Mouse (Mus musculus) forebrain, embryonic 10.5 days (tissue): ENCODE results near the gene Fbxo36. TPM values are rescaled to one million over a fixed set of nuclear protein-coding genes. Genes with fewer than 3 reads are reported as not detected.

Experiments used
- DNase-seq: peaks from one replicate; pipeline ENCODE4 v3.0.0-alpha.2; 2017; ENCODE audit warnings: low spot score; ENCODE audit errors: extremely low spot score
- H3K27ac ChIP-seq: fragments of 300-500 bp; sonication (generic); 2 replicates; pipeline ENCODE4 v1.5.1; 2016; ENCODE audit warnings: mild to moderate bottlenecking
- H3K27me3 ChIP-seq: fragments of 300-500 bp; sonication (generic); 2 replicates; pipeline ENCODE4 v1.6.1; 2016; ENCODE audit warnings: mild to moderate bottlenecking; ENCODE audit not compliant: poor library complexity, severe bottlenecking
- H3K36me3 ChIP-seq: fragments of 300-500 bp; sonication (generic); replicated peaks from 2 replicates; pipeline ENCODE4 v1.6.1; 2016; ENCODE audit warnings: mild to moderate bottlenecking, moderate library complexity
- H3K4me1 ChIP-seq: fragments of 300-500 bp; sonication (generic); 2 replicates; pipeline ENCODE4 v1.6.1; 2016
- H3K4me3 ChIP-seq: fragments of 300-500 bp; sonication (generic); 2 replicates; pipeline ENCODE4 v1.5.1; 2016; ENCODE audit warnings: mild to moderate bottlenecking, moderate library complexity
- H3K9me3 ChIP-seq: fragments of 300-500 bp; sonication (generic); 2 replicates; pipeline ENCODE4 v1.6.1; 2016; ENCODE audit warnings: mild to moderate bottlenecking, moderate library complexity
- WGBS: fragments of 180-500 bp; shearing (Covaris S2); methylation state at CpG from one replicate; pipeline ENCODE4 v1.1.7; 2016; 5-methylcytosine and 5-hydroxymethylcytosine counted together
- polyA plus RNA-seq: library from polyadenylated mRNA; unstranded; fragments of >200 nt; fragmentation: Nextera tagmentation; extraction: Ambion mirVana; gene quantifications from 2 replicates; pipeline ENCODE4 v1.2.1, GENCODE M21; 2016

The Fbxo36 gene
- polyA plus RNA-seq, 1 experiment from 2014 or later: 10.2 TPM

GRCm38 (mm10) chr1:84864645-84865044 is 25.0 kb downstream of the Fbxo36 start:
- Histone ChIP-seq H3K4me3 (no peak overlapping the region), H3K9me3 (no peaks in the 10 kb centered on the region), H3K27me3 (no peaks in the 10 kb centered on the region), H3K36me3 (no peaks in the 10 kb centered on the region), H3K27ac (no peak overlapping the region), H3K4me1 (peaks cover 5% of the 10 kb centered on the region)
- WGBS: 73% methylated on average over 2 of the region's 2 CpGs
- no peak for DNase-seq

GRCm38 (mm10) chr1:84866231-84866630 is 26.6 kb downstream of the Fbxo36 start:
- no peak for DNase-seq
- WGBS: 94% methylated on average over 6 of the region's 6 CpGs
- Histone ChIP-seq H3K4me3 (no peak overlapping the region), H3K27ac (no peak overlapping the region), H3K27me3 (no peaks in the 10 kb centered on the region), H3K9me3 (no peaks in the 10 kb centered on the region), H3K36me3 (no peaks in the 10 kb centered on the region), H3K4me1 (peaks cover 5% of the 10 kb centered on the region)

- 98% methylated on average over 3 of the region's 3 CpGs for WGBS
- Histone ChIP-seq H3K9me3 (no peaks in the 10 kb centered on the region), H3K4me1 (peaks cover 7% of the 10 kb centered on the region)
Observed at GRCm38 (mm10) chr1:84866706-84867230, 27.1 kb downstream of the Fbxo36 start.

GRCm38 (mm10) chr1:84868311-84868710 is 28.7 kb downstream of the Fbxo36 start:
- H3K9me3 ChIP-seq: no peaks in the 10 kb centered on the region
- H3K27me3 ChIP-seq: no peaks in the 10 kb centered on the region
- H3K4me1 ChIP-seq: peaks cover 14% of the 10 kb centered on the region
- no peak overlapping the region for H3K4me3 ChIP-seq
- H3K27ac ChIP-seq: no peak overlapping the region
- no peak for DNase-seq
- no peaks in the 10 kb centered on the region for H3K36me3 ChIP-seq

More at GRCm38 (mm10) chr1:84866706-84867230, 27.1 kb downstream of the Fbxo36 start:
- Histone ChIP-seq H3K36me3 (no peaks in the 10 kb centered on the region), H3K4me3 (no peak overlapping the region), H3K27ac (no peak overlapping the region), H3K27me3 (no peaks in the 10 kb centered on the region)
- DNase-seq: no peak

- WGBS: 78% methylated on average over 4 of the region's 4 CpGs
- H3K36me3 ChIP-seq: no peaks in the 10 kb centered on the region
- no peak for DNase-seq
- H3K27me3 ChIP-seq: no peaks in the 10 kb centered on the region
- no peaks in the 10 kb centered on the region for H3K9me3 ChIP-seq
- no peak overlapping the region for H3K4me3 ChIP-seq
- H3K4me1 ChIP-seq: peaks cover 16% of the 10 kb centered on the region
- no peak overlapping the region for H3K27ac ChIP-seq
Observed at GRCm38 (mm10) chr1:84868841-84869240, 29.2 kb downstream of the Fbxo36 start.

- Histone ChIP-seq H3K4me3 (no peak overlapping the region), H3K9me3 (no peaks in the 10 kb centered on the region), H3K4me1 (peaks cover 21% of the 10 kb centered on the region), H3K27ac (no peak overlapping the region), H3K36me3 (no peaks in the 10 kb centered on the region), H3K27me3 (no peaks in the 10 kb centered on the region)
- 43% methylated on average over 7 of the region's 7 CpGs for WGBS
- DNase-seq: no peak
Observed at GRCm38 (mm10) chr1:84869498-84869897, 29.9 kb downstream of the Fbxo36 start.

GRCm38 (mm10) chr1:84871131-84871530 is 31.5 kb downstream of the Fbxo36 start:
- DNase-seq: no peak
- H3K27ac ChIP-seq: no peak overlapping the region
- WGBS: 78% methylated on average over 6 of the region's 6 CpGs

GRCm38 (mm10) chr1:84872105-84872504 is 32.5 kb downstream of the Fbxo36 start:
- H3K27me3 ChIP-seq: no peaks in the 10 kb centered on the region
- 0 out of 2 replicates have a peak overlapping the region, but pooled peaks have one; percentile 5 for H3K27ac ChIP-seq
- no peak for DNase-seq
- H3K9me3 ChIP-seq: no peaks in the 10 kb centered on the region
- H3K4me1 ChIP-seq: peaks cover 21% of the 10 kb centered on the region
- no peak overlapping the region for H3K4me3 ChIP-seq
- H3K36me3 ChIP-seq: no peaks in the 10 kb centered on the region
- WGBS: 11% methylated on average over 3 of the region's 3 CpGs

More at GRCm38 (mm10) chr1:84871131-84871530, 31.5 kb downstream of the Fbxo36 start:
- Histone ChIP-seq H3K36me3 (no peaks in the 10 kb centered on the region), H3K4me1 (peaks cover 21% of the 10 kb centered on the region), H3K4me3 (no peak overlapping the region), H3K27me3 (no peaks in the 10 kb centered on the region), H3K9me3 (no peaks in the 10 kb centered on the region)

- Histone ChIP-seq H3K4me1 (peaks cover 21% of the 10 kb centered on the region), H3K4me3 (no peak overlapping the region), H3K36me3 (no peaks in the 10 kb centered on the region), H3K27ac (no peak overlapping the region), H3K27me3 (no peaks in the 10 kb centered on the region), H3K9me3 (no peaks in the 10 kb centered on the region)
- WGBS: 66% methylated on average over 4 of the region's 4 CpGs
- no peak for DNase-seq
Observed at GRCm38 (mm10) chr1:84872939-84873338, 33.3 kb downstream of the Fbxo36 start.

- Histone ChIP-seq H3K4me3 (no peak overlapping the region), H3K4me1 (peaks cover 16% of the 10 kb centered on the region), H3K36me3 (no peaks in the 10 kb centered on the region), H3K27ac (no peak overlapping the region), H3K9me3 (no peaks in the 10 kb centered on the region), H3K27me3 (no peaks in the 10 kb centered on the region)
- no peak for DNase-seq
- WGBS: 85% methylated on average over 2 of the region's 2 CpGs
Observed at GRCm38 (mm10) chr1:84877590-84877989, 37.9 kb downstream of the Fbxo36 start.

- DNase-seq: no peak
Observed at GRCm38 (mm10) chr1:84879571-84880120, 40.0 kb downstream of the Fbxo36 start.

GRCm38 (mm10) chr1:84881248-84882065 is 41.8 kb downstream of the Fbxo36 start:
- H3K27ac ChIP-seq: 0 out of 2 replicates have a peak overlapping the region, but pooled peaks have one; percentile 21
- DNase-seq: no peak
- peaks cover 4% of the 10 kb centered on the region; the same call in 1 of the 2 replicates for H3K9me3 ChIP-seq
- no peaks in the 10 kb centered on the region for H3K36me3 ChIP-seq
- WGBS: 67% methylated on average over 11 of the region's 11 CpGs
- no peaks in the 10 kb centered on the region for H3K27me3 ChIP-seq
- H3K4me1 ChIP-seq: peaks cover 9% of the 10 kb centered on the region
- no peak overlapping the region for H3K4me3 ChIP-seq

More at GRCm38 (mm10) chr1:84879571-84880120, 40.0 kb downstream of the Fbxo36 start:
- Histone ChIP-seq H3K27me3 (no peaks in the 10 kb centered on the region), H3K9me3 (no peaks in the 10 kb centered on the region), H3K36me3 (no peaks in the 10 kb centered on the region), H3K4me3 (no peak overlapping the region), H3K4me1 (peaks cover 9% of the 10 kb centered on the region), H3K27ac (no peak overlapping the region)
- WGBS: 95% methylated on average over 8 of the region's 8 CpGs

- Histone ChIP-seq H3K9me3 (peaks cover 4% of the 10 kb centered on the region; the same call in 1 of the 2 replicates), H3K27ac (no peak overlapping the region), H3K4me1 (peaks cover 9% of the 10 kb centered on the region), H3K27me3 (no peaks in the 10 kb centered on the region), H3K36me3 (no peaks in the 10 kb centered on the region), H3K4me3 (no peak overlapping the region)
- no peak for DNase-seq
- WGBS: 23% methylated on average over 2 of the region's 2 CpGs
Observed at GRCm38 (mm10) chr1:84882066-84882532, 42.5 kb downstream of the Fbxo36 start.
